Mouse (Mus musculus): ENCODE results near the gene Dock8.
A peak's percentile ranks its signal among the peaks of the same experiment; 100 is the strongest.

Dock8 gene

GRCm38 (mm10) chr19:24999201-24999886, at the start of gene Dock8:
Dock8 (plus strand) TSS chr19:24999534.
- DNase-seq (ENCODE audit: low spot score in 2 of 2), result peak in 1 of 2 experiments; percentile 11

- DNase-seq (ENCODE audit: low spot score in 2 of 2), result no peak
Measured at GRCm38 (mm10) chr19:24958531-24958930, 40.8 kb upstream of the Dock8 start.

- peak; percentile 96 to 97 for DNase-seq (ENCODE audit: low spot score in 2 of 2)
Measured at GRCm38 (mm10) chr19:24961172-24961962, 38.0 kb upstream of the Dock8 start, which contains the start of gene Cbwd1. Cbwd1 (minus strand) TSS chr19:24961610.

DNA sequence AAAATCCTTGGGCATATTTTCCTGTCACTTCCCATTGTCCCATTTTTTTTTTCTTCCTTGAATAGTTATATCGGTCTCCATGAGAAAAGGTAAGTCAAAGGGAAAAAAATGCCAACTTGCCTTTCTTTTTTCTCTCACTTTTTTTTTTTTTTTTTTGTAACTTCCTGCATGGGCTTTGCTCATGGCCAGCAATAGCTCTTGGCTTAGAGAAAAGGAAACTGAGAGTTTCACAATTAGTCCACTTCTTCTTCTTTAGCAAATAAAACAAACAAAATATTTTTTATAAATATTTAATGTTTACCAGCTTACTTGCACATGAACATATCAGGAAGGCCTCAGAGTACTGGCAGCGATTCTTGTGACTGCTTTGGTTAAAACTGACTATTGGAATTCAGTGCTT, 33.1 kb upstream of the Dock8 start:
- no peak for DNase-seq (ENCODE audit: low spot score in 2 of 2)

DNA sequence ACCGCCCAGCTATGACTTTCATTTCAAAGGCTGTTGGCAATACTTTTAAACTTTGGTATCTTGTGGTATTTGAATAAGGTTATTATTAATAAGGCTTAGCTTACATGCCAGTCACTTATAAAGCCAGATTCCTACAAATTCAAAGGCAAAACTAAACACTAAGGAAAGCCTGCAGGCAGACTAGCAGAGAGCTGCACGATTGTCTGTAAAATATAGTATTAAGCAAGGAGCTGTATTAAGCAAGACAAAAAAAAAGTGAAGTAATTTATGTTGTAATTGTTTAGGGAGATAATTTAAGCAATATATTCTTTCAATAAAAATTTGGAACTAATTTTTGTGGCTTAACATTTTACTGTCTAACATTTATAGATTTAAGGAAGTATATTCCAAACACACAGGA, 32.4 kb upstream of the Dock8 start:
- no peak for DNase-seq (ENCODE audit: low spot score in 2 of 2)

DNA sequence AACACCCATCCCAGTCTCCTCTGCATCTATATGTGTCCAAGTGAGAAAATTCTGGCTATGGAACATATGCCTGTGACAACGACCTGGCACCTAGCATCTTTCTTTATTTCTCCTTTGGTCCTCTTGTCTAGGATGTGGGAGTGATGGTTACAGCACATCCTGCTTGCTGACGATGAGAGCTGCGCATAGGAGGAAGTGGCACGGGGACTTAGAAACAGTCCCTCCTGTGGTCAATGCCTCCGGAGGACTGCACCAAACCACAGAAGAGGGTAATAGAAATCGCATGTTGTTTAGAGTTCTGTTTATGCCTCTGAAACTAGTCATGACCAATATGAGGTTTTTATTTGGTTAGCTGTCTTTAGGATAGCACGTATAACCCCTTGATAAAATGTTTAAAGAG, 28.0 kb upstream of the Dock8 start:
- DNase-seq (ENCODE audit: low spot score in 2 of 2), result no peak

GRCm38 (mm10) chr19:24972701-24973390, 26.5 kb upstream of the Dock8 start:
- no peak for DNase-seq (ENCODE audit: low spot score in 2 of 2)

GRCm38 (mm10) chr19:24977991-24978390, 21.3 kb upstream of the Dock8 start:
- no peak for DNase-seq (ENCODE audit: low spot score in 2 of 2)

- DNase-seq (ENCODE audit: low spot score in 2 of 2), result no peak
Measured at GRCm38 (mm10) chr19:24978852-24979842, 20.2 kb upstream of the Dock8 start.

DNA sequence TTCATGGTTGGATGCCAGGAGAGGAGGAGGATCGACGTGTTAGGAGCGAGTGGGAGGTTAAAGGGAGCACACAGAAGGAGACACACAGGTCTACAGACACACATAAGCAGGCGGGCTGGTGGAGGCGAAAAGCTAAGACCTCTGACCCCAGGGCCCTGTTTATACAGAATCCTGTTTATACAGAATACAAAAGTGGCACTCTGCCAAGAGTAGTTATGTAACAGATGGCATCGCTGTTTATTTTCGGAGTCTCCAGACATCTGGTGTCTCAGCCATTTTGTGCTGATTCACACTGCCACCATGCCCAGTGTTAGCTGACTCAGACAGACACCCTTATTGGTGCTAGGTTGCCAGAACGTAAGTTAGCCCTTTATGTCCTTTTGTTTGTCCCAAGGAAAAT, 18.0 kb upstream of the Dock8 start:
- DNase-seq (ENCODE audit: low spot score in 2 of 2), result peak; percentile 10 to 30

- DNase-seq (ENCODE audit: low spot score in 2 of 2), result no peak
Measured at GRCm38 (mm10) chr19:24983050-24983449, 16.3 kb upstream of the Dock8 start.

DNA sequence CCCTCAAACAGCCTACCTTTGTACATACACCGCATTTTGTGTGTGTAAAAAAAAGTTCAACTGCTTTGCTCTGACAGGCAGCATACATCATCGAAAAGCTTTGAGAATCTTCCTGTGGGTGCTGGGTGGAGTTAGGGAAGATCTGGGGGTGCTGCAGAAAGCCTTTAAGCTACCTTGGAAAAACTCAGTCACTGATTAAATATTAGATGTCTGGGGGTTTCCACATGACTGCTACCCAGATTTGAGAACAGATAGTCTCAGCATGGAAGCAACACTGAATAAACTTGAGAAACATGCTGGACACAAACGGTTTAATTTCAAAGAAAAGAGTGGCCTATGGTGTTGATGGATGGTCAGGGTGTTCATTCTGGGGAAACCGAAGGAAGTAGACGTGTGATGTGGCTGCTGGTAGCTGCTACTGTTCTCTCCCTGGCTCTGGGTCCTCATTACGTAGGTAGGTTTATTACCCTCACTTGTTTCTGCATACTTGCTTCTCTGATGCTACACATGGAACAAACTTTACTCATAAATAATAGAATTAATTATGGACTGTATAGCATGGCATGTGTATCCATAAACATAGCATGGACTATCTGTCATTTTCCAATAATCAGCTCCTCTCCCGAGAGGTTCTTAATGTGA, 15.4 kb upstream of the Dock8 start:
- no peak for DNase-seq (ENCODE audit: low spot score in 2 of 2)

DNA sequence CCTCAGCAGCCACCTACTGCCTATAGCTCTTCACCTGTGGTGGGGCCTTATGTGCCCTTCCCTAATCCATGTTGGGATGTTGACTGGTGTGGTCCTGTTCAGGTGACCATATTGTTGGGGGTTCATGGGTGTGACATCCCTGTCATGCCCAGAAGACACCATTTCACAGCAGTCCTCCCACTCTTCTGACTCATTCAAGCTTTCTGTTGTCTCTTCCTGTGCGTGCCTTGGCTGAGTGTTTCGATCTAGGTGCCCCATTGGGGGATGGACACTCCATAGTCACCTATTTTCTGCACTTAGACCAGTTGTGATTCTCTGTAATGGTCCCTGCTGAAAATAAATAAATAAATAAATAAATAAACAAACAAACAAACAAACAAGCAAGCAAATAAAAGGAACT, 14.3 kb upstream of the Dock8 start:
- no peak for DNase-seq (ENCODE audit: low spot score in 2 of 2)

GRCm38 (mm10) chr19:24987355-24987754, 12.0 kb upstream of the Dock8 start:
- no peak for DNase-seq (ENCODE audit: low spot score in 2 of 2)

DNA sequence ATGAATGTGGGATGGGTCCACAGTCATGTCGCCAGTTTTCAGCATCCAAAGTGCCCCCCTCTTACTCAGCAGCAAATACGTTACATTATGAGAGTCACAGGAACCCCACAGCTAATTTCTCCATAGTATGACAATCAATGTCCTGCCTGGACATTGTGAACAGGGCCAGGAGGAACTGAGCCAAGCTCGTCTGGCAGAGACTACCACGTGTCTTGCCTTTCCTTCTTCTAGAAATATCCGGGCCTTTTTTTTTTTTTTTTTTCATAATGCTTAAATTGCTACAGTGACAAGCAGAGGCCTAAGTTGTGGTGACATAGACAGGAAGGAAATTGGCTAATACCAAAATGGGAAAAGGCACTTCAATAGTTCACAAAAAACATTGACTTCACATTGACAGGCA, 10.5 kb upstream of the Dock8 start:
- no peak for DNase-seq (ENCODE audit: low spot score in 2 of 2)

- no peak for DNase-seq (ENCODE audit: low spot score in 2 of 2)
Measured at GRCm38 (mm10) chr19:24990138-24990822, 9.1 kb upstream of the Dock8 start.

DNA sequence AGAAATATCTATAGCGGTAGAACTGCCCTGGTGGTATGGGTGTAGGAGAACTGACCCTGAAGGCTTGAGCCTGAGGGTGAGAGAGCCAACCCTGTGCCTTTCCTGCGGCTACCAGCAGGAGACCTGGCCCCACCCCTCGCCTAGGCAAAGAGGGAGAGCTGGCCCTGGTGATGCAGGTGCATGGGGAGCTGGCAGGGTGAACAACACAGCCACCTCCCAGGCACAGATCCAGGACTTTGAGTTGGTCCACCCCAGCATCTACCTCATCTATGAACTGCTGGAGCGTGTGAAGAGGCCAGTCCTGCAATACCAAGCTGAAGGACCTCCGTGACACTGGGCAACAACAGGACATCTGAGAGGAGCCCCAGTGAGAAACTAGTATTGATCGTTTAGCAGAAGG, 5.8 kb upstream of the Dock8 start:
- DNase-seq (ENCODE audit: low spot score in 2 of 2), result no peak

- DNase-seq (ENCODE audit: low spot score in 2 of 2), result no peak
Measured at GRCm38 (mm10) chr19:24994900-24995299, 4.4 kb upstream of the Dock8 start.

- DNase-seq (ENCODE audit: low spot score in 2 of 2), result no peak
Measured at GRCm38 (mm10) chr19:24996815-24997704, 2.3 kb upstream of the Dock8 start.
